Mouse (Mus musculus) CH12.LX (cell line): ENCODE measurements around the gene Tmtc1.

ENCODE experiments used
- CHD2 ChIP-seq: IDR thresholded peaks from 2 replicates; pipeline ENCODE4 v1.6.1; 2011; ENCODE audit warnings: low read length, improper control_type of control experiment
- CTCF ChIP-seq, 2 experiments: IDR thresholded peaks in 1 of 2; conservative IDR thresholded peaks in 1 of 2; 2 replicates each; pipeline ENCODE4 v1.5.1; 2011 to 2012; ENCODE audit warnings: low read depth in 2 of 2, low read length in 2 of 2, improper control_type of control experiment in 1 of 2, inconsistent platforms in 1 of 2, mild to moderate bottlenecking in 1 of 2, moderate library complexity in 1 of 2
- GABPA ChIP-seq: IDR thresholded peaks from 2 replicates; pipeline ENCODE4 v1.6.1; 2012; ENCODE audit warnings: low read depth, low read length, improper control_type of control experiment, inconsistent platforms; ENCODE audit not compliant: insufficient replicate concordance
- MAX ChIP-seq: IDR thresholded peaks from 2 replicates; pipeline ENCODE4 v1.6.1; 2011; ENCODE audit warnings: low read length, improper control_type of control experiment
- NELFE ChIP-seq: IDR thresholded peaks from 2 replicates; pipeline ENCODE4 v1.6.1; 2011; ENCODE audit warnings: low read depth, low read length, improper control_type of control experiment
- POLR2A ChIP-seq: IDR thresholded peaks from 2 replicates; pipeline ENCODE4 v1.6.1; 2011; ENCODE audit warnings: low read depth, mild to moderate bottlenecking, improper control_type of control experiment, low read length
- TBP ChIP-seq: conservative IDR thresholded peaks from 2 replicates; pipeline ENCODE4 v1.6.1; 2011; ENCODE audit warnings: low read depth, low read length, improper control_type of control experiment
- USF2 ChIP-seq: conservative IDR thresholded peaks from 2 replicates; pipeline ENCODE4 v1.6.1; 2011; ENCODE audit warnings: low read depth, low read length, improper control_type of control experiment
- ZC3H11A ChIP-seq: IDR thresholded peaks from 2 replicates; pipeline ENCODE4 v1.6.1; 2012; ENCODE audit warnings: low read depth, mild to moderate bottlenecking, inconsistent platforms, low read length, improper control_type of control experiment
- ZMIZ1 ChIP-seq: IDR thresholded peaks from 2 replicates; pipeline ENCODE4 v1.6.1; 2012; ENCODE audit warnings: low read depth, mild to moderate bottlenecking, inconsistent platforms, low read length, improper control_type of control experiment

DNA sequence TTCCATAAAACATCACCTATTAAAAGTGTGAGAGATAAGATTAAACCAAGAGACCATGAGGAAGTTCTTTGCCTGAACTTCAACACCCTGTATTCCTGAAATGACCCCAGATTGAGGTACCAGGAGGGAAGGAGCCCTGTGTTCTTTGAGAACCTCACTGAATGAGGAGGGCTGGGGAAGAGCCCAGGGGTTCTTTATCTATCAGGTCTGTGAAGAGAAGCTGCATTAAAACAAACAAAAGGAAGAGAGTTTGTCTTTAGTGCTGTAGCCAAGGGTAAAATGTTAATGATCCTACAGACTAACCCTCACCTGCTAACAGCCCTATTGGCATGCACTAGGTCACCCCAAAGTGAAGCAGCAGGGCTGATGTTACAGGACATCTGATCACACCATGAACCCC lies 153.3 kb downstream of the Tmtc1 start:
- TF ChIP-seq CTCF (conservative IDR thresholded peaks at IDR 0.05 in 1 of 2, IDR thresholded peaks at IDR 0.05 in 1 of 2; ENCODE audit: low read depth in 2 of 2, low read length in 2 of 2) = no peak
- TF ChIP-seq MAX = no peak
- TF ChIP-seq POLR2A = no peak
- TF ChIP-seq TBP = no peak
- TF ChIP-seq USF2 = no peak
- TF ChIP-seq NELFE = no peak
- no peak for TF ChIP-seq GABPA
- no peak for TF ChIP-seq ZMIZ1
- no peak for TF ChIP-seq CHD2
- TF ChIP-seq ZC3H11A = no peak
